Mouse (Mus musculus) liver, embryonic 14.5 days (tissue): ENCODE data around the gene Hbb-bh1.
"Not testable (repeated sequence)": the region's sequence is repeated elsewhere in the genome, so short reads cannot be mapped to it uniquely, and the experiment has no call there.

Source experiments
- CTCF ChIP-seq: IDR thresholded peaks from 2 replicates; pipeline ENCODE4 v1.5.1; 2016; ENCODE audit warnings: antibody characterized with exemption, low read depth, control low read depth
- EP300 ChIP-seq: IDR thresholded peaks from 2 replicates; pipeline ENCODE4 v1.6.1; 2016; ENCODE audit warnings: antibody characterized with exemption, low read depth

DNA sequence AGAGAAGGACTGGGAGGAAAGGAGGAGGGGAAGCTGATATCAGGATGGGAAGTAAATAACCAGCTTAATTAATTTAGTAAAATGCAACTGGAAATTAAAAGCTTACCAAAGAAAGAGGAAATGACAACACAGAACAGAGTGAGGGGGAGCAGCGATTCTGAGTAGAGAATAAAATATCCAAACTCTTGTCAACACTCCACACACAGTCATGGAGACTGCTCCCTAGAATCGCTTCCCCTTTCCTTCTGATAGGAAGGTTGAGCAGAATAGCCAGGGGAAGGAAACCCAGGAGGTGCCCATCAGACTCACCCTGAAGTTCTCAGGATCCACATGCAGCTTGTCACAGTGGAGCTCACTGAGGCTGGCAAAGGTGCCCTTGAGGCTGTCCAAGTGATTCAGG is 15.8 kb downstream of the Hbb-bh1 start:
- not testable (repeated sequence) for TF ChIP-seq CTCF, EP300
